Mouse (Mus musculus): ENCODE measurements around the gene Eif2b4. TPM values are rescaled to one million over a fixed set of nuclear protein-coding genes. Genes with fewer than 3 reads are reported as not detected.

Gene Eif2b4
- 76.1 and 86.9 TPM in 2 replicates for polyA plus RNA-seq (2015; fragmentation: Nextera tagmentation; extraction: Ambion mirVana)

- Histone ChIP-seq H3K4me3 (peak within 1 kb of the TSS; percentile 72), H3K9me3 (no peaks in the 10 kb centered on the region), H3K9ac (peak within 1 kb of the TSS; percentile 87), H3K27ac (replicated peaks) (peak within 1 kb of the TSS; percentile 87), H3K4me1 (replicated peaks) (peaks cover 21% of the 10 kb centered on the region), H3K4me2 (peak within 1 kb of the TSS; percentile 75), H3K36me3 (peaks cover 60% of the 10 kb centered on the region), H3K27me3 (no peaks in the 10 kb centered on the region)
- WGBS = under 1% methylated on average over 48 of the region's 48 CpGs
- peak; percentile 97 for ATAC-seq (ENCODE audit: low FRiP score, low read depth)
These were observed at the start of gene Eif2b4, which contains the start of gene Snx17 for GRCm38 (mm10) chr5:31192939-31193630. TSS of gene Eif2b4 (minus strand) at chr5:31193430. TSS of gene Snx17 (plus strand) at chr5:31193227.

- H3K9me3 ChIP-seq = no peaks in the 10 kb centered on the region
- H3K36me3 ChIP-seq = peaks cover 36% of the 10 kb centered on the region
- no peak overlapping the region for H3K27ac ChIP-seq (replicated peaks)
- H3K4me2 ChIP-seq = peak overlapping the region; percentile 81
- no peaks in the 10 kb centered on the region for H3K27me3 ChIP-seq
- peaks cover 21% of the 10 kb centered on the region for H3K4me1 ChIP-seq (replicated peaks)
- no peak for ATAC-seq (ENCODE audit: low FRiP score, low read depth)
- peak overlapping the region; percentile 99 for H3K9ac ChIP-seq
- 25% methylated on average over 10 of the region's 10 CpGs for WGBS
- peak overlapping the region; percentile 98 for H3K4me3 ChIP-seq
These were observed 49.0 kb upstream of the Eif2b4 start for GRCm38 (mm10) chr5:31242191-31242590.

GRCm38 (mm10) chr5:31241522-31242034 lies 48.3 kb upstream of the Eif2b4 start:
- Histone ChIP-seq H3K9ac (peak overlapping the region; percentile 99), H3K27ac (replicated peaks) (peak overlapping the region; percentile 98), H3K27me3 (no peaks in the 10 kb centered on the region), H3K4me3 (peak overlapping the region; percentile 98), H3K36me3 (peaks cover 30% of the 10 kb centered on the region), H3K4me2 (peak overlapping the region; percentile 81), H3K9me3 (no peaks in the 10 kb centered on the region), H3K4me1 (replicated peaks) (peaks cover 21% of the 10 kb centered on the region)
- ATAC-seq (ENCODE audit: low FRiP score, low read depth) = no peak
- WGBS = 0% methylated on average over 13 of the region's 13 CpGs

- Histone ChIP-seq H3K4me2 (peak within 1 kb of the TSS; percentile 81), H3K36me3 (peaks cover 23% of the 10 kb centered on the region), H3K27me3 (no peaks in the 10 kb centered on the region), H3K4me3 (peak within 1 kb of the TSS; percentile 98), H3K4me1 (replicated peaks) (peaks cover 21% of the 10 kb centered on the region), H3K9ac (peak within 1 kb of the TSS; percentile 99), H3K9me3 (no peaks in the 10 kb centered on the region), H3K27ac (replicated peaks) (peak within 1 kb of the TSS; percentile 98)
- ATAC-seq (ENCODE audit: low FRiP score, low read depth) = peak; percentile 98
- under 1% methylated on average over 70 of the region's 103 CpGs for WGBS
These were observed 47.6 kb upstream of the Eif2b4 start, which contains the start of the genes Nrbp1 and Gm9970 for GRCm38 (mm10) chr5:31240637-31241521. TSS of gene Nrbp1 (plus strand) at chr5:31240864. TSS of gene Gm9970 (minus strand) at chr5:31241232.

- no peak overlapping the region for H3K27ac ChIP-seq (replicated peaks)
- no peaks in the 10 kb centered on the region for H3K9me3 ChIP-seq
- no peak for ATAC-seq (ENCODE audit: low FRiP score, low read depth)
- no peaks in the 10 kb centered on the region for H3K36me3 ChIP-seq
- H3K9ac ChIP-seq = no peak overlapping the region
- 92% methylated on average over 1 of the region's 1 CpGs for WGBS
- peaks cover 8% of the 10 kb centered on the region for H3K4me1 ChIP-seq (replicated peaks)
- no peak overlapping the region for H3K4me3 ChIP-seq
- H3K4me2 ChIP-seq = no peak overlapping the region
- H3K27me3 ChIP-seq = 0 out of 2 replicates have a peak, but pooled peaks cover 2% of the 10 kb centered on the region
These were observed 33.4 kb upstream of the Eif2b4 start for GRCm38 (mm10) chr5:31226641-31227040.

- no peak overlapping the region for H3K9ac ChIP-seq
- H3K9me3 ChIP-seq = no peaks in the 10 kb centered on the region
- H3K4me1 ChIP-seq (replicated peaks) = peaks cover 24% of the 10 kb centered on the region
- H3K36me3 ChIP-seq = no peaks in the 10 kb centered on the region
- H3K27me3 ChIP-seq = 0 out of 2 replicates have a peak, but pooled peaks cover 2% of the 10 kb centered on the region
- H3K4me3 ChIP-seq = no peak overlapping the region
- no peak for ATAC-seq (ENCODE audit: low FRiP score, low read depth)
- WGBS = 97% methylated on average over 9 of the region's 9 CpGs
- no peak overlapping the region for H3K27ac ChIP-seq (replicated peaks)
- H3K4me2 ChIP-seq = no peak overlapping the region
These were observed 29.5 kb upstream of the Eif2b4 start for GRCm38 (mm10) chr5:31222696-31223095.

GRCm38 (mm10) chr5:31221304-31221945 lies 28.2 kb upstream of the Eif2b4 start:
- H3K36me3 ChIP-seq = no peaks in the 10 kb centered on the region
- H3K4me3 ChIP-seq = peak overlapping the region; percentile 85
- peak overlapping the region; percentile 66 for H3K4me2 ChIP-seq
- no peak for ATAC-seq (ENCODE audit: low FRiP score, low read depth)
- H3K4me1 ChIP-seq (replicated peaks) = peaks cover 26% of the 10 kb centered on the region
- H3K27me3 ChIP-seq = 0 out of 2 replicates have a peak, but pooled peaks cover 2% of the 10 kb centered on the region
- H3K9me3 ChIP-seq = no peaks in the 10 kb centered on the region
- WGBS = 13% methylated on average over 11 of the region's 11 CpGs
- peak overlapping the region; percentile 80 for H3K9ac ChIP-seq
- H3K27ac ChIP-seq (replicated peaks) = peak overlapping the region; percentile 94

- Histone ChIP-seq H3K27me3 (no peaks in the 10 kb centered on the region), H3K27ac (replicated peaks) (peak within 1 kb of the TSS; percentile 94), H3K4me3 (peak within 1 kb of the TSS; percentile 85), H3K4me1 (replicated peaks) (peaks cover 26% of the 10 kb centered on the region), H3K4me2 (peak within 1 kb of the TSS; percentile 66), H3K36me3 (no peaks in the 10 kb centered on the region), H3K9me3 (no peaks in the 10 kb centered on the region), H3K9ac (peak within 1 kb of the TSS; percentile 80)
- WGBS = under 1% methylated on average over 69 of the region's 70 CpGs
- ATAC-seq (ENCODE audit: low FRiP score, low read depth) = peak; percentile 96
These were observed 27.4 kb upstream of the Eif2b4 start, which contains the start of gene Ppm1g for GRCm38 (mm10) chr5:31220448-31221303. TSS of gene Ppm1g (minus strand) at chr5:31220687.

GRCm38 (mm10) chr5:31219911-31220447 lies 26.7 kb upstream of the Eif2b4 start:
- no peaks in the 10 kb centered on the region for H3K27me3 ChIP-seq
- peak overlapping the region; percentile 85 for H3K4me3 ChIP-seq
- H3K36me3 ChIP-seq = no peaks in the 10 kb centered on the region
- H3K9ac ChIP-seq = peak overlapping the region; percentile 80
- H3K4me2 ChIP-seq = peak overlapping the region; percentile 66
- H3K27ac ChIP-seq (replicated peaks) = peak overlapping the region; percentile 94
- H3K9me3 ChIP-seq = no peaks in the 10 kb centered on the region
- H3K4me1 ChIP-seq (replicated peaks) = peaks cover 26% of the 10 kb centered on the region
- WGBS = under 1% methylated on average over 38 of the region's 40 CpGs
- ATAC-seq (ENCODE audit: low FRiP score, low read depth) = peak; percentile 67; the same call in 1 of the 2 replicates

- Histone ChIP-seq H3K27ac (replicated peaks) (peak overlapping the region; percentile 94), H3K27me3 (no peaks in the 10 kb centered on the region), H3K4me3 (peak overlapping the region; percentile 85), H3K4me1 (replicated peaks) (peaks cover 26% of the 10 kb centered on the region), H3K36me3 (no peaks in the 10 kb centered on the region), H3K4me2 (peak overlapping the region; percentile 66), H3K9ac (peak overlapping the region; percentile 80), H3K9me3 (no peaks in the 10 kb centered on the region)
- 1% methylated on average over 11 of the region's 11 CpGs for WGBS
- ATAC-seq (ENCODE audit: low FRiP score, low read depth) = no peak
These were observed 26.2 kb upstream of the Eif2b4 start for GRCm38 (mm10) chr5:31219474-31219873.
